Mouse (Mus musculus) stomach, embryonic 15.5 days (tissue): ENCODE results near the gene Synj1. TPM values are rescaled to one million over a fixed set of nuclear protein-coding genes. Genes with fewer than 3 reads are reported as not detected.

Experiments used
- ATAC-seq: fragments of 200-750 bp; cut with Nextera tagmentation; 2 replicates; pipeline ENCODE4 v1.8.0; 2017; ENCODE audit warnings: low read depth, moderate number of reproducible peaks, moderate TSS enrichment; ENCODE audit not compliant: insufficient read depth, low FRiP score
- H3K27ac ChIP-seq: fragments of 300-500 bp; sonication (generic); 2 replicates; pipeline ENCODE4 v1.5.1; 2015; ENCODE audit warnings: mild to moderate bottlenecking, inconsistent platforms
- H3K27me3 ChIP-seq: fragments of 300-500 bp; sonication (generic); replicated peaks from 2 replicates; pipeline ENCODE4 v1.6.1; 2015; ENCODE audit warnings: inconsistent platforms
- H3K36me3 ChIP-seq: fragments of 300-500 bp; sonication (generic); 2 replicates; pipeline ENCODE4 v1.6.1; 2015; ENCODE audit warnings: inconsistent platforms
- H3K4me1 ChIP-seq: fragments of 300-500 bp; sonication (generic); 2 replicates; pipeline ENCODE4 v1.6.1; 2015; ENCODE audit warnings: inconsistent platforms
- H3K4me2 ChIP-seq: fragments of 300-500 bp; sonication (generic); 2 replicates; pipeline ENCODE4 v1.6.1; 2015; ENCODE audit warnings: mild to moderate bottlenecking, inconsistent platforms
- H3K4me3 ChIP-seq: fragments of 300-500 bp; sonication (generic); replicated peaks from 2 replicates; pipeline ENCODE4 v1.5.1; 2015; ENCODE audit warnings: inconsistent platforms
- H3K9ac ChIP-seq: fragments of 300-500 bp; sonication (generic); 2 replicates; pipeline ENCODE4 v1.6.1; 2015; ENCODE audit warnings: inconsistent platforms
- H3K9me3 ChIP-seq: fragments of 300-500 bp; sonication (generic); 2 replicates; pipeline ENCODE4 v1.6.1; 2016; ENCODE audit warnings: inconsistent platforms
- WGBS: fragments of 180-500 bp; shearing (Covaris S2); methylation state at CpG from one replicate; pipeline ENCODE4 v1.1.7; 2015; 5-methylcytosine and 5-hydroxymethylcytosine counted together
- polyA plus RNA-seq: library from polyadenylated mRNA; unstranded; fragments of >200 nt; fragmentation: Nextera tagmentation; extraction: Ambion mirVana; gene quantifications from 2 replicates; pipeline ENCODE4 v1.2.1, GENCODE M21; 2015

Synj1 gene
- polyA plus RNA-seq, 1 experiment from 2014 or later = 14.3 TPM

DNA sequence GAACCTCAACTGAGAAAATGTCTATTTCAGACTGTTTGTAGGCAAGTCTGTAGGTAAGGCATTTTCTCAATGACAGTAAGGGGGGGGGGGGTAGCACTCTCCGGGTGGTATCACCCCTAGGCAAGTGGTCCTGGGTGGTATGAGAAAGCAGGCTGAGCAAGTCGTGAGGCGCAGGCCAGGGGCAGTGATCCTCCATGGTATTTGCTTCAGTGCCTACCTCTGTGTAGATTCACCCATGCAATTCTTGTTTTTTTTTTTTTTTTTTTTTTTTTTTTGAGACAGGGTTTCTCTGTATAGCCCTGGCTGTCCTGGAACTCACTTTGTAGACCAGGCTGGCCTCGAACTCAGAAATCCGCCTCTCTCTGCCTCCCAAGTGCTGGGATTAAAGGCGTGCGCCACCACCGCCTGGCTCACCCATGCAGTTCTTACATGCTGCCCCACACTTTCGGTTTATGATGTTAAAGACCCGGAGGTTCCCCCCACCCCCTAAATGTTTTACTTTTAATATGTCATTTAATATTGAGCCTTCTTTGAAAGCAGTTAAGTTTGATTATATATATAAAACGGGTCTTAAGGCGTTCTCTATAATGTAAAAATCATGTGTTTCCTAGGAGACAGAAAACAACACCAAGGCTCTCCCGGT is 77.5 kb downstream of the Synj1 start:
- H3K36me3 ChIP-seq = no peaks in the 10 kb centered on the region
- ATAC-seq = no peak
- no peaks in the 10 kb centered on the region for H3K9me3 ChIP-seq
- H3K9ac ChIP-seq = peak overlapping the region; percentile 68
- H3K27me3 ChIP-seq = no peaks in the 10 kb centered on the region
- peak overlapping the region; percentile 79 for H3K4me3 ChIP-seq
- peak overlapping the region; percentile 85; the same call in 1 of the 2 replicates for H3K27ac ChIP-seq
- 28% methylated on average over 13 of the region's 13 CpGs for WGBS
- peak overlapping the region; percentile 81 for H3K4me2 ChIP-seq
- H3K4me1 ChIP-seq = peaks cover 3% of the 10 kb centered on the region; the same call in 1 of the 2 replicates

DNA sequence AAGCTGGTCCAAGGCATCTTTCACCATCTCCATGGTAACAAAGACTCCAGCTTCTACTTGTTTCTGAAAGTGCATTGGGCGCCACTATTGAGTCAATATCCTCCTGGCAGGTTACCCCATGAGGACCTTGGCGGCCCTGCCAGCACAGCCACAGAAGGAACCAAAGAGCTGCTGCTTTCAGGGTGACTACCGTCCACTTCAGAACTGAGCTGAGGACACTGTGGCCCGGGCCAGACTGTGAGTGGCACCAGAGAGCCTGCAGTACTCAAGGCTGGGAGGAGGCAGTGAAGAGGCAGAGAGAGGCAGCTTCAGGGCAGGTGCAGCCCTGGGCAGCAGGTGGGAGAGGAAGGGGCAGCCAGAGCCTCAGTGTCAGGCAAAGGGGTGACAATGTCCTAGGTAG is 83.7 kb downstream of the Synj1 start:
- no peak overlapping the region for H3K9ac ChIP-seq
- H3K4me2 ChIP-seq = no peak overlapping the region
- no peak overlapping the region for H3K27ac ChIP-seq
- no peak for ATAC-seq
- no peaks in the 10 kb centered on the region for H3K9me3 ChIP-seq
- 92% methylated on average over 4 of the region's 4 CpGs for WGBS
- no peaks in the 10 kb centered on the region for H3K36me3 ChIP-seq
- H3K4me3 ChIP-seq = no peak overlapping the region
- H3K4me1 ChIP-seq = no peaks in the 10 kb centered on the region
- H3K27me3 ChIP-seq = no peaks in the 10 kb centered on the region

DNA sequence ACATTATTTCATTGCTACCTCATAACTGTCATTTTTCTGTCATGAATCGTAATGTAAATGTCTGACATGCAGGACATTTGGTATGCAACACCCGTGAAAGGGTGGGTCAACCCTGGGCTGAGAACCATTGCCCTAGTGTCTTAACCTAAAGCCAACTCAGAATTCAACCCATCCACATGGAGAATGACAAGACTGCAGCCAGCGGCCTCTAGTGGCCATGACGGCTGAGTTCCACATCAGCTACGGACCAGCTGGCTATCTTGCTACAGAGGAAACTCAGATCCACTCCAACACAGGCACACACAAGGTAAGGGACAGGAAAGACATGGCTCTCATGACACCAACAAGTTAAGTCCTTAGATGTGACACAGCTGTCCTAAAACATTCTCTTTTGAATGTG is 85.6 kb downstream of the Synj1 start:
- ATAC-seq = no peak
- Histone ChIP-seq H3K4me1 (no peaks in the 10 kb centered on the region), H3K36me3 (no peaks in the 10 kb centered on the region), H3K4me3 (no peak overlapping the region), H3K9me3 (no peaks in the 10 kb centered on the region), H3K27ac (no peak overlapping the region), H3K9ac (no peak overlapping the region), H3K4me2 (no peak overlapping the region), H3K27me3 (no peaks in the 10 kb centered on the region)
- 26% methylated on average over 5 of the region's 5 CpGs for WGBS

DNA sequence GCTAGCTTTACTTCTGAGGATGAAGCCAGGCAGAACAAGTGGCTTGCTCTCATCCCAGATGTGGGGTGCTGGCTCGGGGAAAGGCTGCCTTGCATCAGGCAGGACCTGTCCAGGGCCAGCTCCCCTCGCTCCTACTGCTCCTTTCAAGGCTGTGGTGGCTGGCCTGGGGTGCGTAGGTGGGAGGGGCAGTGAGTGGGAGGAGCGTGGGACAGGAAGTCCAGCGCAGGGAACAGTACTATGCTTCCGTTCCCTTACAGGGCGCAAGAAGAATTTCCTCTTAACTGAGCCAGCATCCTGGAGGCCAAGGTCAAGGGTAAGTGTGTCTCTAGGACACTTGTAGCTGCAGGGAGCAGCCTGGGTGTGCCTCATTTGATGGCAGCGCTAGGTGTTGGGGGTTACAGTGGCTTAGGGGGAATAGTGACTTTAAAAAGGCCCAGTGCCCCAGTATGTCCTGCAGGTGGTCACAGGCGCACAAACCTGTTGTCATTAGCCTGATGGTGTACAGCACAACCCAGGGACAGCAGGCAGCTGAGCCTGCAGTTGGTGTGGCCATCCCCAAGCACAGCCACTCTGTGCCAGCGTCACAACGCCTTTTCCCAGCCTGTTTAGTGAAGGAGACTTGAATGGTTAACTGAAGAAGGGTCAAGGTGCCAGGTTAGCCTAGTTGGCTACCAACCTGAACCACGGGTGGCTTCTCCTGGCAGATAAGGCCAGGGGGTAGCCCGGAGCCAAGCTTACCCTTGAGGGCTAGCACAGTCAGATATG is 86.3 kb downstream of the Synj1 start:
- 87% methylated on average over 13 of the region's 13 CpGs for WGBS
- Histone ChIP-seq H3K9me3 (no peaks in the 10 kb centered on the region), H3K4me3 (no peak overlapping the region), H3K9ac (no peak overlapping the region), H3K27ac (no peak overlapping the region), H3K4me2 (no peak overlapping the region), H3K36me3 (no peaks in the 10 kb centered on the region), H3K4me1 (no peaks in the 10 kb centered on the region), H3K27me3 (no peaks in the 10 kb centered on the region)
- ATAC-seq = no peak

DNA sequence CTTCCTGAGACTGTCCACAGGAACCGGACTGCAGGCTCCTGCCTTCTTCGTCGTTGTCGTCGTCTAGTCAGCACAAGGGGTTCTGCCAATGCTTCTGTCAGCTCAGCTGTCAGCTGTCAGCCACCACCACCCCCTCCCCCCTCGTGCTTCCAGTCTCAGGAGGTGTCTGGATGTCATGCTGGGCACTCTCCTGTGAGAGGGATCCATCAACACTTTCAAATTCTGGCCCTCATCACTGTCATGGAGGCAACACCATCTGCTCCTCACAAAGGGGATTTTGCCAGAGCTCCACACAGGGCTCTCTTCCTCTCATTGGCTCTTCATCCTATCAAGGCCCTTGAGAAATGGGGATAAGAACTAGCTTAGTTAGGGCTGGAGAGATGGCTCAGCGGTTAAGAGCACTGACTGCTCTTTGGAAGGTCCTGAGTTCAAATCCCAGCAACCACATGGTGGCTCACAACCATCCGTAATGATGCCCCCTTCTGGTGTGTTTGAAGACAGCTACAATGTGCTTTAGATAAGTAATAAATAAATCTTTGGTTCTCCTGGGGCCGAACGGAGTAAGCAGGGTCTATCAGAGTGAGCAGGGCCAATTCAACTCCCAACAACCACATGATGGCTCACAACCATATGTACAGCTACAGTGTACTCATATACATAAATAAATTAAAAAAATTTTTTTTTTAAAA is 89.5 kb downstream of the Synj1 start:
- Histone ChIP-seq H3K4me3 (no peak overlapping the region), H3K4me1 (no peaks in the 10 kb centered on the region), H3K4me2 (no peak overlapping the region), H3K27me3 (no peaks in the 10 kb centered on the region), H3K36me3 (no peaks in the 10 kb centered on the region), H3K27ac (no peak overlapping the region), H3K9me3 (no peaks in the 10 kb centered on the region), H3K9ac (no peak overlapping the region)
- 38% methylated on average over 10 of the region's 10 CpGs for WGBS
- no peak for ATAC-seq

DNA sequence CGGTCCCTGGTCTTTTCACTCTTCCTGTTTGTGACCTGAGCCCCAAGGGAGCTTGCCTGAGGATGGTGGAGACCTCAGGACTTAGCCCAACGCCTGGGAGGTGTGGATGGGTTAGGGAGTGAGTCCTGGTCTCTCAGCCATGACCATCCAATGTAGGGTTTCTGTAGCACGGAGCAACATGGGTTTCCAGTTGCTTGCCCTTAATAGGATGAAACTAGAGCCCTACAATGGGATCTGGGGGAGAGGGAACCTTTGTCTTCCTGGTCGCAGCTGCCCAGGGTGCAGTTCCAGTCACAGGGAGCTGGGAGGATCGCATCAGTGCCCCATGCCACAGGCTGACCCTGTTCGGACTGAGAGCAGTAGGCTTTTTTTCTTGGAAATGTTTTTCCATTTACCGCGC is 94.0 kb downstream of the Synj1 start:
- Histone ChIP-seq H3K4me2 (no peak overlapping the region), H3K4me1 (no peaks in the 10 kb centered on the region)

DNA sequence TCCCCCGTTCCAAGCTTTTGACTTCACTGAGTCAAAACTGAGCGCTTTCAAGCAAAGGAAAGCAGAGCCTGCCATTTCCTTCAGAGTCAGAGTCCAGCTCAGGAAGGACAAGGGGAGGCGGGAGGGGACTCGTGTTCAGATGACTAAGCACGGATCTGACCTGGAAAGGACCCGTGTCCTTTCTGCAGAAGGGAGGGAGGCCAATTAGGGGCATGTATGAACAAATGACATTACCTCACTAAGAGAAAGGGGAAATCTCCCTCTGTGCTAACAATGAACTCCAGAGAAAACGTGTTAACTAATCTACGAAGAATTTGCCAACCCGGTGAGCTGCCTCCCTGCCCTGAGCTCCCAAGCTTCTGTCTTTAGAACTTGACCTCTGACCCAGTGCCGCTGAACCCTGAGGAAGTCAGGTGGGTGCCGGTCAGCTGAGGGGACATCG is 95.0 kb downstream of the Synj1 start:
- no peaks in the 10 kb centered on the region for H3K36me3 ChIP-seq
- H3K9ac ChIP-seq = no peak overlapping the region
- no peaks in the 10 kb centered on the region for H3K9me3 ChIP-seq
- H3K27ac ChIP-seq = no peak overlapping the region
- H3K4me1 ChIP-seq = no peaks in the 10 kb centered on the region
- peak; percentile 63; the same call in 1 of the 2 replicates for ATAC-seq
- H3K27me3 ChIP-seq = no peaks in the 10 kb centered on the region
- peak overlapping the region; percentile 28; the same call in 1 of the 2 replicates for H3K4me2 ChIP-seq
- H3K4me3 ChIP-seq = no peak overlapping the region
- WGBS = 29% methylated on average over 12 of the region's 12 CpGs

More for the DNA sequence above, 94.0 kb downstream of the Synj1 start:
- WGBS = 77% methylated on average over 8 of the region's 8 CpGs
- no peaks in the 10 kb centered on the region for H3K36me3 ChIP-seq
- ATAC-seq = no peak
- H3K9me3 ChIP-seq = no peaks in the 10 kb centered on the region
- H3K27ac ChIP-seq = no peak overlapping the region
- H3K9ac ChIP-seq = no peak overlapping the region
- no peaks in the 10 kb centered on the region for H3K27me3 ChIP-seq
- H3K4me3 ChIP-seq = no peak overlapping the region

DNA sequence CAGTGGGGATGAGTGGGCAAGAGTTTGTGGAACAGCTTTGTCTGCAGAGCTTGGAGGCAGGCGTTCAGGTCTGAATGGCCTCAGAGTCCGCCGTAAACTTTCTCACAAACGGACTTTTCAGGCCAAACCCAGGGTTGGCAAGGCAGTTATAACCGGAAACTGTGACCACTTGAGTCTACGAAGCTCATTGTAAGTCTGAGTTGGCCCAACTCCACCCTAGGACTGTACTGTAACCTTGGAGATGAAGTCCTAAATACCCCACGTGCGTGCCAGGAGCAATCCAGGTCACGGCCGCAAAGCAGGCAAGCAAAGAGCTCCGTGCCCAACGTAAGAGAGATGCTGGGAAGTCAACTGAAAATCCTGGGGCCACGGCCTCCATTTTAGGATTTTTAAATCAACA is 99.3 kb downstream of the Synj1 start:
- Histone ChIP-seq H3K4me3 (no peak overlapping the region), H3K4me2 (no peak overlapping the region), H3K36me3 (no peaks in the 10 kb centered on the region), H3K27me3 (no peaks in the 10 kb centered on the region), H3K9ac (no peak overlapping the region), H3K27ac (no peak overlapping the region), H3K9me3 (no peaks in the 10 kb centered on the region), H3K4me1 (no peaks in the 10 kb centered on the region)
- WGBS = 91% methylated on average over 13 of the region's 13 CpGs
- no peak for ATAC-seq

DNA sequence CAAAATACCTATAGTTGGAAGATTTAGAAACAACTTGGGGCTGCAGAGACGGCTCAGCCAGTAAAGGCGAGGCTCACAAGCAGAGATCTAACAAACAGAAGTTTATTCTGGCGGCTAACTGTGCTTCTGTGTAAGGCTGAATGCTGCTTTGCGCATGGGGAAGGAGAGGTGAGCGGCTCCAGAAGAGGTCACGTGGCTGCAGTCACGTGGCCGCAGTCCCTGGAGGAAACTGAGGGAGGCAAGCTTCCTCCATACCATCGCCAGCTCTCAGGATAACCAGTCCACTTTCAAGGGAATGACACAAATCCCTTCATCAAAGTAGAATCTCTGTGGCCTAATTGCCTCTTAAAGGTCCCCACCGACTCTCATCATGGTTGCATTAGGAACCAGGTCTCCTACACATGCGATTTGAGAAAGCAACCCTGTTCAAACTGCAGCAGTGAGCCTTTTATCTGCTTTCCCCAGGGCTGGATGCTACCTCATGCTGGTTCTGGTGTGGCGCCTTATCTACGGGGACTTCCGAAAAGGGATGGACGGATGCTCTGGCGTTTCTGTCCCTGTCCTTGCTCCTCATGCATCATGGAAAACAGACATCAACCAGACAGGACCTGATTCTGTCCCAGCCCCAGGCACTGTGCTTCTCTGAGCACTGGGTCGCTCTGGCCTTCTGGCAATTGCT is 100.1 kb downstream of the Synj1 start:
- no peak for ATAC-seq
- 78% methylated on average over 17 of the region's 17 CpGs for WGBS
- no peaks in the 10 kb centered on the region for H3K4me1 ChIP-seq
- no peaks in the 10 kb centered on the region for H3K27me3 ChIP-seq
- no peak overlapping the region for H3K27ac ChIP-seq
- no peaks in the 10 kb centered on the region for H3K36me3 ChIP-seq
- no peak overlapping the region for H3K9ac ChIP-seq
- H3K9me3 ChIP-seq = no peaks in the 10 kb centered on the region
- H3K4me3 ChIP-seq = no peak overlapping the region
- no peak overlapping the region for H3K4me2 ChIP-seq

DNA sequence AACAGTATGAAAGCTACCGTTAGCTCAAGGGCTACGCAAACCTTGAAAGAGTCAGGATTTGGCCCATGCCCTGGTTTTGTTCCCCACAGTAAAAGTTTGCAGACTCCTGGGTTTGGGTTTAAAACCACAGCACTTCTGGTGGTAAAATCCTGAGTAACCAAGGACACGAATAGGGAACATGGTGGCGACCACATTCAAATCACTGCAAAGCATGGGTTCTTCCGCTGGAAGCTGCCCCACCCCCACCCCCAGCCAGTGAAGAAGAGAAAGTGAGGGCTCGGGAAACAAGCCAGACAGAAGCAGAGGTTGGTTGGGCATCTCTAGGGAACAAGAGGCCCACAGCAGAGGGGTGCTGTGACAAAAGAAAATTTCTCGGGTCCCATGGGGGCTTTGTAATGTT is 103.9 kb downstream of the Synj1 start:
- Histone ChIP-seq H3K4me1 (no peaks in the 10 kb centered on the region), H3K27ac (no peak overlapping the region), H3K36me3 (no peaks in the 10 kb centered on the region), H3K9ac (no peak overlapping the region), H3K27me3 (0 out of 2 replicates have a peak, but pooled peaks cover 5% of the 10 kb centered on the region), H3K4me2 (no peak overlapping the region), H3K9me3 (no peaks in the 10 kb centered on the region), H3K4me3 (no peak overlapping the region)
- ATAC-seq = no peak
- WGBS = 60% methylated on average over 7 of the region's 7 CpGs

DNA sequence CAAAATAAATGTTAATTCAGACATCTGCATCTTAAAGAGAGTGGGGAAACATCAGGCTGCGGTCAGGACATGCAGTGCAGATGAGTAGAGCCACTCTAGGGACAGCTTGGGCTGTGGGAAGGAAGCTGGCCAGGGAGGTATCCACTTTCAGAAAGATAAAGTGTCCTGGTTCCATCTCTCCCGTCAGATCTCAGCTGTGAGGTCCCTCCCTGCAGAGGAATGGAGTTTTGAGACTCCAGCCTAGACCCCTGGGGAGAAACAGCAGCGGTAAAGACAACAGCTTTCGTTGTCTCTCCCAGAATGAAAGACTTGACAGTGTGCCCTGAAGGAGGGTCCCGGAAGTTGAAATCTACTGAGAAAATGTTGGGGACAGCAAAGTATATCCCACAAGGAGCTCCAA is 107.8 kb downstream of the Synj1 start:
- H3K27me3 ChIP-seq = 0 out of 2 replicates have a peak, but pooled peaks cover 5% of the 10 kb centered on the region
- no peaks in the 10 kb centered on the region for H3K36me3 ChIP-seq
- H3K9ac ChIP-seq = no peak overlapping the region
- H3K9me3 ChIP-seq = no peaks in the 10 kb centered on the region
- no peak overlapping the region for H3K27ac ChIP-seq
- no peaks in the 10 kb centered on the region for H3K4me1 ChIP-seq
- no peak overlapping the region for H3K4me2 ChIP-seq
- WGBS = 41% methylated on average over 5 of the region's 5 CpGs
- no peak overlapping the region for H3K4me3 ChIP-seq
- ATAC-seq = no peak
